Mouse (Mus musculus): ENCODE data around the gene Ugt1a6b.
"Not testable (repeated sequence)": the region's sequence is repeated elsewhere in the genome, so short reads cannot be mapped to it uniquely, and the experiment has no call there.

Ugt1a6b gene

DNA sequence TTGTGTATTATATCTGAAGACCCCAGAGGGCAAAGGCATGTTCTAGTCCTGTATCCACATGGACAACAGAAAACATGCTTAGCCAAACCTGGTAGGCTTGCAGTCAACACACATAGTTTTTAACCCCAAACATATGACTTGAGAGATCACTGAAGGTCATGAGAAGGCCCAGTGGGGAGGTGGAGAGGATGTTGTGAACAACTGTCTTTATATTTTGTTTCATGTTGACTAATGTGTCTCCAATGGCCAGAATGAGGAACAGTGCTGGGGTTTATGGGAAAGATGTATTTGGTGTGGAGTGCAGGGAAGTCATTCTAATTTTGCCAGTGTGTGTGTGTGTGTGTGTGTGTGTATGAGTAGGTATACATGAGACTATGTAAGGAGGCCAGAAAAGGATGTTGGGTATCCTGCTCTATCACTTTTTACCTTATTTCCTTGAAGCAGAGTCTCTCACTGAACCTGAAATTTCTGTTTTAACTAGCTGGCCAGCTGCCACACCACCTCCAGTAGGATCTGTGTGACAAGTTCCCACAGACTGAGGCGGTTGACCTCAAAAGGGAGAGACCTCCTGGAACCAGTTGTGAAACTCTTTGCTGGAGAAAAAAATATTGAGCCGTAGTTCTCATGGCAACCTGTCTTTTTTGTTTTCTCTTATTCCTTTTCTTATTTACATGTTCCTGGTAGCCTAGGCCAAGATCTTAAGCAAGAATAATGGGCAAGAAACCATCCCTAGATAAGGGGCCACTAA lies 121.2 kb downstream of the Ugt1a6b start:
- peak; percentile 58 for DNase-seq (ENCODE audit: low spot score)

DNA sequence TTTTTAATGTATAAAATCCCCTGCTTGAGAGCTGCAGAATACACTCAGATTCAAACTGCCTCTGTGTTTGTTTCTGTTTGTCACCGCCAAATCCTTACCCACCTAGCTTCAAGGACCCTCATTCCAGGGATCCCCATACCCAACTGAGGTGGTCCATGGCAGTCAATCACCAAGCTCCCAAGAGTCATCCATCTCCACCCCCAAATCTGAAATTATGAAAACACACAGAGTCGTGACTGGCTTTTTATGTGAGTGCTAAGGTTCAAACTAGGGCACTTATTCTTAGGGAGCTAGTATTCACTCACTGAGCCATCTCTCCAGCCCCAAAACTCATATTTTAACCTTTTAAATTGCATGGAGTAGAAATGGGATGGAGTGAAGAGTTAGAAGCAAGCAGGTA lies 122.2 kb downstream of the Ugt1a6b start:
- DNase-seq (ENCODE audit: low spot score) = not testable (repeated sequence)

DNA sequence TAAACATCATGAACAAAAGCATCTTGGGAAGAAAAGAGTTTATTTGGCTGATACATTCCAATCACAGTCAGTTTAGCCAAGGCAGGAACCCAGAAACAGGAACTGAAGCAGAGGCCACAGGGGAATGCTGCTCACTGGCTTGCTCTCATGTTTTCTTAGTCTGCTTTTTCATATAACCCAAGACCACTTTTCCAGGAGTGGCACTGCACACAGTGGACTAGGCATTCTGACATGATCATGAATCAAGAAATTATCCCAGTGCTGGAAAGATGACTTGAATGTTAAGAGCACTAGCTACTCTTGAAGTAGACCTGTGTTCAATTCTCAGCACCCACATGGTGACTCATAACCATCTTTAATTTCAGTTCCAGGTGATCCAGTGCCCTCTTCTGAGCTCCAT lies 122.7 kb downstream of the Ugt1a6b start:
- DNase-seq (ENCODE audit: low spot score) = no peak

DNA sequence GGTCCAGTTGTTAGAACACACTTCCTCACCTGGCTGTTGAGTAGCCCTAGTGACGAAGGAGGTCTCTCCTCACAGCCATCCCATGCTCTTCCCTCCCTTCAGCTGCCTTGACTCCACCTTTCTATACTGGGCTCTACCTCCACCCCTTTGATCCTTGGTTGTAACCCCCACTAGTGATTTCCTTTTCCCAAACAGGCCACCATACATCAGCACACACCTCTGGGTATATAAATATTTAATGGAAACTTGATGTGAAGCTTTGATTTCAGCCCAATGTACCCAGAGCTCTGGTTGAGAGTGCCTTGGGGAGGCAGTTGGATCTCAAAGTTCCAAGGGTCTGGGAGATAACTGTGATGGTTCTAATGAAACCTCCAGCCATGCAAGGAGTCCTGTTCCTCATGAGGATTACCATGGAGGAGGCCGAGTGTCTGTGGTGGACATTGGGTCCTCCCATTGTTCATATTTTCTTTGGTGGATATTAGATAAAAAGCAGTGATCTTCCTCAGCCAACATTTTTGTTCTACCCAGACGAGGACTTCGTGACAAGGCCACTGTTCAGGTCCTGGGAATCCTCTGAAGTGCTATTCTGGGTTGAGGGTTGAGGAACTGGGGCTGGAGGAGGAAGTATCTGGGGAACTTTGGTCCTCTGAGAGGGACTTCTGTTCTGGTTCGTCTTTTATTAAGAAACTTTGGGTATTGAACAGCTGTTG lies 123.8 kb downstream of the Ugt1a6b start, which contains the start of gene Mroh2a:
TSS of gene Mroh2a (plus strand) at position 317 of the 710 bp plus-strand sequence.
- no peak for DNase-seq (ENCODE audit: low spot score)

DNA sequence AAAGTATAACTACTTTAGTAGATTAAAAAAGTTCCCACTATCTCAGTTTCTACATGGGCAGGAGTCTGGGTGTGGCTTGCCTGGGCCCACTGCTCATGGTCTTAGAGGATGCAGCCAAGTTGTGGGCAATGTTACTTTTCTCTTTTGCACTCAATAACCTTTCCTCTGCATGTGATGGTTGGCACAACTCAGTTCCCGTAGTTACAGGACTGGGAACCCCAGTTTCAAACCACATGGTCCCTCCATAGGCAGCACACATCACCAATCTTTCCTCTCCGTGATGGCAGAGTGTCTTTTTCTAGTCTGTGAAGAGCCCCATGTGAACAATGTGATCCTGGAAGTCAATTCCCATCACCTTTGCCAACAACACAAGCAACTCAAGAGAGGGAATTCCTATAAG lies 124.4 kb downstream of the Ugt1a6b start:
- peak; percentile 8 for DNase-seq (ENCODE audit: low spot score)

DNA sequence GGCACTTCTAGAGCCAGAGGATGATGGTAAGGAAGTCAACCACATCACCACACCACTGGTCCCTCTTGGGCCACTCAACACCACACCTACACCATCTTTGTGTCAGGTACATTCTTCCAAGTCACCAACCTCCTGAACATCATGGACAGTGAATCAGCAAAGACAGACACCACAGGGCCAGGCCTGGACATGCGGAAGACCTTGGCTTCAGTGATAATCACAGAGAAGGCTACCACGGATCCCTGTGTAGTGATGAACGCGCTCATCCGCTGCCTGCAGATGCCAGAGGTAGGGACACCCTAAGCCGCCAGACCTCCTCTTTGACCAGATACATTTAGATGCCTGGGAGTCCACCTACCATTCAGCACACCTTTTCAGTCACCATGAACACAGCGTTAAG lies 125.1 kb downstream of the Ugt1a6b start:
- DNase-seq (ENCODE audit: low spot score) = no peak

DNA sequence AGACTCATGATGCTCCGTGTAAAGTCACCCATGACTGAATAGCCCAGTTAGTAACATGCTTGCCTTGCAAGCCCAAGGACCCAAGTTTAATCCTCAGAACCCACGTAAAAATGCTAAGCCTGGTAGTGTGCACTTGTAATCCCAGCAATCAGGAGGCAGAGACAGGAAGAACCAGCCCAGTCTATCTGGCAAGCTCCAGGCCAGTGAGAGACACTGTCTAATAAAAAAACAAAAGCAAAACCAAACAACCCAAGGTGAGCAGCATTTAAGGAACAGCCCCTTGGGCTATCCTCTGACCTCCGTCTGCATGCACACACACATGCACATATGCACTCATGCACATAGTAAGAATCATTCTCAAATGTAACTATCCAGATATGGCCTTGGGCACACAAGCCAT lies 126.5 kb downstream of the Ugt1a6b start:
- no peak for DNase-seq (ENCODE audit: low spot score)

DNA sequence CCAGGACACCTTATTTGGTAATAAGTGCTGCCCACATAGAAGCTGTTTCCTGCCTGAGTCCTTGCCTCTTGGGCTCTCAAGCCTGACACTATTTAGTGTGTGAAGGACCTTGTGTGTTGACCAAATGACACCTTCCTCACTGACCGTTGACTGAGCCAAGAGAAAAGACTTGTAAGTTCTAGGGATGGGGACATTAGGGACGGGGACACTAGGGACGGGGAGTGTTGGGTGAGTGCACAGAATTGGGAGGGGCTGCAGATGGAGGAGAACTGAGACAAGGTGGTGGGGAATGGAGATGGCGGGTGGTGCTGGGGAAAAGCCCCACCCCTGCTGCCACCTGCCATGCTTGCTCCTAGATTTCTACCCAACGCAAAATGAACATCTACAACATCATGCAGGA lies 126.9 kb downstream of the Ugt1a6b start:
- DNase-seq (ENCODE audit: low spot score) = no peak

DNA sequence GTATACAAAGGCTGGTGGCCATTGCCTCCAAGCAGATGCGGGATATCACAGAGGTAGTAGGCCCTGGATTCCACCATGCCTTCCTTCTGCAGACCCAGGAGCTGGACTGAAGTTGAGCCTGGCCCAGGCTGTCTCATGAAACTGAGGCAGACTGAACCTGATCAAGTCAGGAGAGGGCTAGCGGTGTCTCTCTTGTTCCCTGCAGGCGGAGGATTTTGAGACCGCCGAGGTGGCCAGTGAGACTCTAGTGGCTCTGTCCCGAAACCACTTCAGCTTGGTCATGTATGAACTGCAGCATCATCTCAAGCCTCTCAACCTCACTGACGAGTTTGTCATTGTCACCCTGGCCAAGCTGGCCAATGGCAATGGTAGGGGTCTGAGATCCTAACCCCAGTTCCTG lies 127.4 kb downstream of the Ugt1a6b start:
- no peak for DNase-seq (ENCODE audit: low spot score)

DNA sequence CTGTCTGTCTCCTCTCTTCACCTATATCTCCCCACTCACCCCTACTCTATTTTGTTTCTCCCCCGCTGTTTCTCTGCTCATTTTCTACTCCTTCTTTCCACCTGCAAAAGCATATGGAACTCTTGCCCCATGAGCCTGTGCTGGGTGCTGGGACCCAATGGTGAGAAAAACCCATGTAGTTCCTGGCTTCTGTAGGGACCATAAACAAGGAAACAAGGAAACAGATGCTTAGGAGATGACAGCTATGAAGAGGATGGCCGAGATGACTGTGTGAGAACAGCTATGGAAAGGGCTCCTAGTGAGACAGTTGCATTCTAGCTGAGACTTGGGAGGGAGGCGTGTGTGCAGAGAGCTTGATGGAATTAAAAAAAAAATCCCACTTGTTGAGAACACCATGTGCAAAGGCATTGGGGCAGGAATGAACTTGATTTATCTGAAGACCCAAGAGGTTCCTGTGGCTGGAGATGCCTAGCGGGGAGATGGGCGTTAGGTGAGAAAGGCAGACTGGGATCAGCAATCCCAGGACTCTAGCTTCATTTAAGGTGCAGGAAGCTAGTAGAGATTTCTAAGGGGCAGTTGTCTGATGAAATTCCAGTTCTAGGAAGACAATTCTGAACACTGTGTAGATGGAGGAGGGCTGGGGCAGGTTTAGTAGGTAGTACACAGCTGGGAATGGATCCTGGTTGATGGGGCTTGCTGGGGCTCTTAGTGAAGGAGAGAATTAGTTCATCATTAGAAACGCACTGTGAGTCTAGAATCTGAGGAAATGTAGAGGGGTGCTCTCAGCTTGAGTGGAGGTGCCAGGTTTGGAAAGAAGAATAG lies 128.1 kb downstream of the Ugt1a6b start:
- no peak for DNase-seq (ENCODE audit: low spot score)

DNA sequence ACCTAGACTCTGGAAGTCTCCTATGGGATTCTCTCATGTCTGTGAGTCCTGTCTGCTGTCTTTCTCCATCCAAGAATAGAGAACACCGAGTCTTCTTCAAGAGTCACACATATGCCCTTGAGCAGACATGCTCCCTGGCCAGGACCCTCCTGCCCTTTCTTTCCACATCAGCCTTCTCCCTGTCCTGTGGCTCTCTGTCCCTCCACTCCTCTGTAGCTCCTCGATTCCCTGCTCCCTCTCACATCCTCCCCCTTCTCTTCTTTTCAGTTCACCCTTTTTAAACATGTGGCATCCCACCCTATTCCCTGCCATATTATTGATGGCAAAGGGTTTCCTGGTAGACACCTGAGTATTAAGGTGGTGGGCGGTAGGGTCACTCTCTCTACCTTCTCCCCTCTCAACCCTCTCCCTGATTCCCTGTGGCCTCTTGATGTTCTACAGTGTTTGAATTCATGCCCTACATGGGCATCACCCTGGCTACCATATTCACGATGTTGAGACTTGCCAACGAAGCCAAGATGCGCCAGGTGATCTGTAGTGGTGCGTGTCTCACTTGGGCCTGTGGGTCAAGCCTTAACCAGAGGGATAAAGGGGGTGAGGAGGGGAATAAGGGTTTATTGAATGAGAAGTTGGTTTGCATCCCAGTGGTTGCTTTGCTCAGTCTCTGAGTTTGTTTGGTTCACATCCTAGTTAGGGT lies 128.9 kb downstream of the Ugt1a6b start:
- no peak for DNase-seq (ENCODE audit: low spot score)

DNA sequence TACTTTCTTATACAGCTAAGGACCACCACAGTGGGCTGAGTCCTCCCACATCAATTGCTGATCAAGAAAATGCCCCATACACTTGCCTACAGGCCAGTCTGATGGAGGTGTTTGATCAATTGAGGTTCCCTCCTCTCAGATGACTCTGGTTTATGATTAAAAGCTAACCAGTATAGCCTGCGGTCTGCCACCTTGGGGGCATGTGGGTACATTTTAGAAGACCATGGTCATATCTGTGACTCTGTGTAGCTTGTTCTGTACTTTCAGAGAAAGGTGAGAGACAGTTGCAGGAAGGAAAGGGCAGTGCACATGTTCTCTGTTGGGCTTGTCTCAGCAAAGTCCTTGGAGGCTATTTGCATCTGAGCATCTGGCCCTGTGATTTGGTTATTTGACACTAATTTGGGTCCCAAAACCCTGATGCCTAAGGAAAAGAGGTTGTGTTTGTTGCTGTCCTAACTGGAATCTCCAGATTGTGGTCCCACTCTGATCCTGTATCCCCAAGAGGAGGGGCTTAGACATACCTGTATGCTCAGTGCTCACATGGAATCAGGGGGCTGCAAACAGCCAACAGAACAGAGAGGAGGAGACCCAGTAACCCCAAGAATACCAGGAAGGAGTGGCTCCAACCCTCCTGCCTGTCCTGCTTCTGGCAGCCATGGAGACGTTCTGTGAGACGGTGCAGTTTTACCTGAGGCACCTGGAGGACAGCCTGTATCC lies 129.8 kb downstream of the Ugt1a6b start:
- DNase-seq (ENCODE audit: low spot score) = no peak

DNA sequence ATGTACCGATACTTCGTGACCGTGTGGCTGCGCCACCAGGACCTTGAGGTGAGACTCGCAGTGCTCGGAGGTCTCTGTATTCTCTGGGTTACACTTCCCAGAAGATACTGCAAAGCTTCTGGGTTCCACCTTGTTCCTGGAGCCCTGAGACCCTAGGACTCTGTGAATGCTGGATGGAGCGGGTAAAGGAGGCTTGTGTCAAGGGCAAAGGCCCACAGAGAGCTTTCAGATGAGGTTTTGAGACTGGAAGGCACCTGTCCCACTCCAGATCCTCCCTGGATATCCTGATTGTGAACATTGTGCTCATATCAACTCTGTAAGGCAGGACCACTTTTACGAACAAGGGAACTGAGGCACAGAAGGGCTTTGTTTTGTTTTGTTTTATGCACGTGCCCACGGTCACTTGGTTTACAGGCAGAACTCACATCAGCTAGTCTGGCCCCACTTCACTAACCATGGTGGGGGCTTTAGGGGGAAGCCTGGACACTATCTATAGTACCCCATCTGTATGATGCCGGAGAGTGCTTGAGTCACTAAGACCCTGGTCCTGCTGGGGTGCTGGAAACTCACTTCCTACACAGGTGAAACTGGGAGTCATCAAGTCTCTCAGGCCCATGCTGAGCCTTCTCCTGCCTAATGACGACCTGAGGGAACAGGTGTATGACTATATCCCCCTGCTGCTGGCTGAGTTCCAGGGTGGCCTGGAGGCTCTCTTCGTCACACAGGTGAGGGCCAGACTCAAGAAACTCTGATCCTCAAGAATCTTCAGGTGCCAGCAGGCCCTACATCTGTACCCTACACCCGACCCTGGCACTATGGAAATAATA lies 130.6 kb downstream of the Ugt1a6b start:
- no peak for DNase-seq (ENCODE audit: low spot score)

DNA sequence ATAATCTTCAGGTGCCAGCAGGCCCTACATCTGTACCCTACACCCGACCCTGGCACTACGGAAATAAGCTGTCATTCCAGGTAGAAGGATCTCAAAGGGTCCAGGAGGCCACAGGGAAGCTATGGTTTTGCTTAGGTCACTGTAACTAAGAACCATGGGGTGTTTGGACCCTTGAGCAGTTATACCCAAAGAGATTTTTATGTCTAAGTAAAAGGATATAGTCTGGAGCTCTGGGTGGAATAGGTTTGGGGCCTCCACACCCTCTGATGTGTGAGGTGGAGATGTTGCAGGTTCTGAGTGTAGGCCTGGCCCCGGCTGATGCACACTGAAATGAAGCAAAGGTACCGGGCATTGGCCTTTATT lies 131.2 kb downstream of the Ugt1a6b start:
- no peak for DNase-seq (ENCODE audit: low spot score)

DNA sequence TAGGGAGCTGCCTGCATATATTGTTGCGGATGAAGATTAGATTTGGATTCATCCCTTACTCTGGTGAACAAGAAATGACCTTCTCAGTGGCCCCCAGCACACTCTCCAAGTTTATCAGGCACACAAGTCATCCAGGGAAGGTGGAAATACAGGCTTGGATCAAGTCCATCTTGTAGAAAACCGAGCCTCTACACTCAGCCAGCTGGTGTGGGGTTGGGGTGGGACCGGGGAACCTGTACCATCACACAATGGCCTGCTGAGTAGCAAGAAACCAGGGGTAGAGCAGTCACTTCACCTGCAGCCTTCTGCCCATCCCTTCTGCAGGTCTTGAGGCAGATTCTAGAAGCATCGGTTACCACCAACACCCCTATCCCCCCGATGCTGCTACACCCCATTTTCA lies 131.6 kb downstream of the Ugt1a6b start:
- DNase-seq (ENCODE audit: low spot score) = no peak

DNA sequence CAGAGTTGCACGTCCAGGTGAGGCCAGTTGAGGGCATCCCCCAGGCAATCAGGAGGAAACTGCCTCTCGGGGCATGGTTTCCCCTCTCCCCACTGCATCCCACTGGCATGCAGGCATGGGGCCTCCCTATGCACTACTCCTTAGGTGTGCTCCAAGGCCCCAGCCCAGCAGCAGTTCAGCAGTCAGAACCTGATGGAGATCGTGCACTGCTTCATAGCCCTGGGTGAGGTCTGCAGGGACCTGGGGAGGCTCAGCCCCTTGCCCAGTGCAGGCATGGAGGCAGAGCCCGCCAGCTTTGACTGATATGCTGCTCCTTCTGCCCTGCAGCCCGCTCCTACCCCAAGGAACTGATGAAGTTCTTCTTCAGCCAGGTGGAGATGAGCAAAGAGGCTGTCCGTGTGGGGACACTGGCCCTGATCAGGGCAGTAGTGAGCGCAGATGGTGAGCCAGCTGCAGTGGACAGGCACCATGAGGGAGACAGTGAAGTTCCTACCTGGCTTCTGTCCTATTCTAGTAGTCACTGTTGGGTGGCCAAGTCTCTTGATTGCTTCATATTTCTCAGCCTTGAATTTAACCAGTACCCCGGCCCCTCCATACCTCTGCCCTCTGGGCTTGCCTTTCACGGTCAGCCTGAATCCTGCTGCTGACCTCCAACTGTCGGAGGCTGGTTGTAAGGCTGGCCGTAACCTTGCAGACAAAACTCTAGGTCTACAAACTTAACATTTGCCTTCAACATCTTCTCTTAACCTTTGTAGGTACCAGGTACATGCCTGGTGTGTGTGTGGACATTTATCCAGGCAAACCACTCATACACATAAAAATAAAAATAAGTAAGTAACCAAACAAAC lies 132.2 kb downstream of the Ugt1a6b start:
- DNase-seq (ENCODE audit: low spot score) = no peak

DNA sequence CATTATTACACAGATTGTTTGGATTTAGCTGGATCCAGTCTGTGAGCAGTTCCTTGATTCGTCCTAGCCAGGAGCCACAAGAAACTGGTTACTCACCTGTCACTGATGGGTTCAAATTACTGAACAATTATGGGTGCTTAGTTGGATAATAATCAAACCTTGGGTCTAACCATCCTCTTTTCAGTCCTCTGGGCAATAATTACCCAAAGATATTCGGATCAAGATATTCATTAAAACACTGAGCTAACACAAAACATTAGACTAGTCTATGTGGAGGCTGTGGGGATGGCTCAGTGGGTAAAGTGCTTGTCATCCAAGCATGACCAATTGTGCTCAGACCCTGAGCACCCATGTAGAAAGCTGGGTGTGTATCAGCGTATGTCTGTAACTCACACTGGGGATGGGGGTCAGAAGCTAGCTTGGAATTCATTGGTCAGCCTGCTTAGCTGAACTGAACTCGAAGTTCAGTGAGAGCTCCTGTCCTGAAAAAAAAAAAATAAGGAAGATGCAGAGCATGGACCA lies 132.9 kb downstream of the Ugt1a6b start:
- DNase-seq (ENCODE audit: low spot score) = no peak

DNA sequence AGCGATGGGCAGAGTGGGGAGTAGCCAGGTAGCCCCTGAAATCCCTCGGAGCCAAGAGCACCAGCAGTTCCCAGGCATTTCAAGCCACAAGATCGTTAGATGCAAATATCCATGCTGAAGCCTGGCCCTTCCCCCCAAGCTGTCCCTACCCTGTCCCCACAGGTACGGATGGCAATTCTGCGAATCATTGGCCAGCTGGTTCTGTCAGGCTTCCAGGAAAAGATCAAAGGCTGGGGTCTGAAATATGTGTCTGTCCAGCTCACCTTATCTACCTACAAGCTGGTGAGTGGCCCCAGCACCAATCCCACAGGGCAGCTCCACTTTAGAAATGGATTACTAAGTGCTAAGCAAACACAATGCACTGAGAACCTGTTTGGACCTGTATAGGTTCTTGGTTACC lies 134.3 kb downstream of the Ugt1a6b start:
- no peak for DNase-seq (ENCODE audit: low spot score)

DNA sequence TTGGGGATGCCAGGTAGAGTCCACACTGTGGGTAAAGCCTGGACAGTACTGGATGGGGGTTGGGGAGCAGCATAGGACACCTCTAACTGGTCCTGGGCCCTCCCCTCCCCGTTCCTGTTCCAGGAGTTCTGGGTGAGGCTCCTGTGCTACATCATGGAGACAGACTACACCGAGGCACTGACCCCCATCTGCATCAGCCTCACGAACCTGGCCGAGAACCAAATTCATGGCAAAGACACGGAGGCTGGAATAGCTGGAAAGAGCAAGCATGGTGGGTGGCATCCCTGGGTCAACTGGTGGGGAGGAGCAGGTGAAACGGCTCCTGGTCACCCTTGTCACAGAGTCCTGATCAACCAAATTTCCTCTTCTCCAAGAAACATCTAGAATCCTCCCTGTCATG lies 135.7 kb downstream of the Ugt1a6b start:
- no peak for DNase-seq (ENCODE audit: low spot score)

DNA sequence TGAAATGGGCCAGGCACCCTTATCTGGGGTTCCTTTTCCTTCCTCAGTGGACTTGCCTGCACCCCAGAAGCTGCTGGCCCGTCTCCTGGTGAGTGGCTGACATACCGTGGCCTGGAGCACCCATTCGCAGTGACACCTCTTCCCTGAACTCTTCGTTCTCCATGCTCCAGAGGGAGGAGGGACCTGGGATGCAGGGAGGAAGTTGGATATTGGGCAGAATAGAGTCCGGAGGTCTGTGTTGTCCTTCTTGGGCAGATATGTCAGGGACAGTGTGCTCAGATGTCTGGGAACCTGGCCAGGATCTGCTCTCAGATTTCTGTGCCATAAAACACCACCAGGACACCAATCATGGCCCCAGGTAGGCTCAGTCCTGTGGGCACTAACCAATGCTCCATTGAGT lies 137.0 kb downstream of the Ugt1a6b start:
- no peak for DNase-seq (ENCODE audit: low spot score)

All from ovary, postnatal 10 days (tissue).